25 mouse cellular contexts compared by ENCODE assay signal in the genomic region with DNA sequence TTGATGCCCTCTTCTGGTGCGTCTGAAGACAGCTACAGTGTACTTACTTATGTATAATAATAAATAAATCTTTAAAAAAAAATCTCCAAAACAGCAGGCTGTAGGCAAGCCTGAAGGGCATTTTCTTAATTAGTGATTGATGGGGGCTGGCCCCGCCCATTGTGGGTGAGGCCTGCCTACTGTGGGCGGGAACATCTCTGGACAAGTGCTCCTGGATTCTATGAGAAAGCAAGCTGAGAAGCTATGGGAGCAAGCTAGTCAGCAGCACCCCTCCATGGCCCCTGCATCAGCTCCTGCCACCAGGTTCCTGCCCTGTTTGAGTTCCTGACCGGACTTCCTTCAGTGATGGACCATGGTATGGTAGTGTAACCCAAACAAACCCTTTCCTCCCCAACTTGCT. TPM values are rescaled to one million over a fixed set of nuclear protein-coding genes. Genes with fewer than 3 reads are reported as not detected.
DNase-seq lines count a peak whose midpoint lies in the region; ATAC-seq lines count a peak whose summit lies in the region.
"Had no signal": no experiment of that assay in that cellular context is flagged by ENCODE, and none has a peak within 500 bp of the region (broad histone marks: within the 10 kb centered on the region; RNA-seq: fewer than 3 reads in every experiment).

No protein-coding gene starts in this region.

- H3K27ac ChIP-seq in midbrain, embryonic 10.5 days (replicated peaks), result peak overlapping the region; percentile 74; the same call in 1 of the 2 replicates
- H3K27ac ChIP-seq in midbrain, embryonic 15.5 days, result no peak overlapping the region
- no peak overlapping the region for H3K27ac ChIP-seq in forebrain, embryonic 13.5 days

- no peak for ATAC-seq in midbrain, embryonic 15.5 days (replicated peaks)
- ATAC-seq in forebrain, embryonic 13.5 days, result no peak
- ATAC-seq: activated CD4-positive, CD25-positive, alpha-beta regulatory T cell, adult 4 months; CD4-positive, CD25-positive, alpha-beta regulatory T cell, adult 4 months; Patski had no signal

- H3K4me2 ChIP-seq in midbrain, embryonic 15.5 days, result no peak overlapping the region
- H3K4me2 ChIP-seq in forebrain, embryonic 13.5 days, result no peak overlapping the region

- H3K4me1 ChIP-seq in midbrain, embryonic 10.5 days, result peaks cover 31% of the 10 kb centered on the region
- H3K4me1 ChIP-seq in midbrain, embryonic 15.5 days, result no peaks in the 10 kb centered on the region
- peaks cover 9% of the 10 kb centered on the region; the same call in 1 of the 2 replicates for H3K4me1 ChIP-seq in forebrain, embryonic 13.5 days

- H3K9ac ChIP-seq in midbrain, embryonic 15.5 days, result no peak overlapping the region
- no peak overlapping the region for H3K9ac ChIP-seq in forebrain, embryonic 13.5 days

- H3K36me3 ChIP-seq in midbrain, embryonic 10.5 days, result no peaks in the 10 kb centered on the region
- H3K36me3 ChIP-seq in midbrain, embryonic 15.5 days (replicated peaks), result no peaks in the 10 kb centered on the region
- H3K36me3 ChIP-seq in forebrain, embryonic 13.5 days (ENCODE audit: poor library complexity, severe bottlenecking), result no peaks in the 10 kb centered on the region

- 89% methylated on average over 4 of the region's 4 CpGs for WGBS in midbrain, embryonic 10.5 days
- 91% methylated on average over 4 of the region's 4 CpGs for WGBS in midbrain, embryonic 15.5 days
- WGBS in forebrain, embryonic 13.5 days, result 92% methylated on average over 4 of the region's 4 CpGs

- no peak for DNase-seq in midbrain, embryonic 10.5 days (ENCODE audit: low spot score)
- DNase-seq in ES-CJ7 (ENCODE audit: low read depth, low spot score) (peak; percentile 56), R1 (ENCODE audit: low read depth, low spot score) (peak; percentile 73), ZHBTc4 (ENCODE audit: low read depth, low spot score) (peak; percentile 78)
- DNase-seq in left cerebral cortex, postnatal 14 days (ENCODE audit: low spot score in 2 of 2), result no peak
- DNase-seq in spleen, adult 12 weeks (ENCODE audit: low spot score), result no peak
- DNase-seq: adrenal gland, adult 2 months; adrenal gland, adult 8-10 months; adrenal gland, postnatal 10 days; adrenal gland, postnatal 14 days; adrenal gland, postnatal 25 days; adrenal gland, postnatal 36 days; B cell, adult 2 months; cerebellum, adult 11 months; cerebellum, adult 11-12 months; cerebellum, adult 18-20 months; cerebellum, adult 2 months; cerebellum, adult 8-10 months had no signal

- H3K27me3 ChIP-seq in midbrain, embryonic 10.5 days (ENCODE audit: low read depth, poor library complexity, severe bottlenecking), result no peaks in the 10 kb centered on the region
- no peaks in the 10 kb centered on the region for H3K27me3 ChIP-seq in midbrain, embryonic 15.5 days (replicated peaks)
- H3K27me3 ChIP-seq in forebrain, embryonic 13.5 days, result no peaks in the 10 kb centered on the region
- H3K27me3 ChIP-seq: CH12.LX, Patski had no signal

- H3K4me3 ChIP-seq in midbrain, embryonic 10.5 days, result no peak overlapping the region
- H3K4me3 ChIP-seq in midbrain, embryonic 15.5 days, result no peak overlapping the region
- no peak overlapping the region for H3K4me3 ChIP-seq in forebrain, embryonic 13.5 days

- no peaks in the 10 kb centered on the region for H3K9me3 ChIP-seq in midbrain, embryonic 10.5 days (replicated peaks)
- no peaks in the 10 kb centered on the region for H3K9me3 ChIP-seq in midbrain, embryonic 15.5 days
- no peaks in the 10 kb centered on the region for H3K9me3 ChIP-seq in forebrain, embryonic 13.5 days (replicated peaks)
- H3K9me3 ChIP-seq: G1E had no signal

- intact Hi-C loops in left cerebral cortex, postnatal 14 days (cut with DNase I), result no loop called here

RNA-seq across cellular contexts. Expression of a gene that starts 16.0 kb away (rescaled TPM):
- polyA plus RNA-seq in midbrain, embryonic 10.5 days (2016; fragmentation: Nextera tagmentation; extraction: Ambion mirVana), result 861 and 874 TPM in 2 replicates
- 1,062 and 1,092 TPM in 2 replicates for polyA plus RNA-seq in midbrain, embryonic 15.5 days (2015; fragmentation: Nextera tagmentation; extraction: Ambion mirVana)
- 965 and 999 TPM in 2 replicates for polyA plus RNA-seq in forebrain, embryonic 13.5 days (2015; fragmentation: Nextera tagmentation; extraction: Ambion mirVana)
- total RNA-seq in left cerebral cortex, postnatal 14 days (2021), result 100 to 1,000 TPM; 838 to 857 TPM

RNA-seq across cellular contexts. Expression of a gene that starts 23.8 kb away (rescaled TPM):
- 56.4 and 60.8 TPM in 2 replicates for polyA plus RNA-seq in midbrain, embryonic 10.5 days (2016; fragmentation: Nextera tagmentation; extraction: Ambion mirVana)
- polyA plus RNA-seq in midbrain, embryonic 15.5 days (2015; fragmentation: Nextera tagmentation; extraction: Ambion mirVana), result 49.3 and 49.6 TPM in 2 replicates
- 58.6 and 64.3 TPM in 2 replicates for polyA plus RNA-seq in forebrain, embryonic 13.5 days (2015; fragmentation: Nextera tagmentation; extraction: Ambion mirVana)
- 10 to 100 TPM; 28.2 to 32.4 TPM for total RNA-seq in left cerebral cortex, postnatal 14 days (2021)

RNA-seq across cellular contexts. Expression of a gene that starts 23.8 kb away (rescaled TPM):
- 36.9 and 41.3 TPM in 2 replicates for polyA plus RNA-seq in midbrain, embryonic 10.5 days (2016; fragmentation: Nextera tagmentation; extraction: Ambion mirVana)
- 35.6 and 39.4 TPM in 2 replicates for polyA plus RNA-seq in midbrain, embryonic 15.5 days (2015; fragmentation: Nextera tagmentation; extraction: Ambion mirVana)
- polyA plus RNA-seq in forebrain, embryonic 13.5 days (2015; fragmentation: Nextera tagmentation; extraction: Ambion mirVana), result 31.8 and 34.1 TPM in 2 replicates
- total RNA-seq in left cerebral cortex, postnatal 14 days (2021), result 10 to 100 TPM; 22.4 to 23.3 TPM

RNA-seq across cellular contexts. Expression of a gene that starts 37.8 kb away (rescaled TPM):
- polyA plus RNA-seq in midbrain, embryonic 10.5 days (2016; fragmentation: Nextera tagmentation; extraction: Ambion mirVana), result 396 and 421 TPM in 2 replicates
- polyA plus RNA-seq in midbrain, embryonic 15.5 days (2015; fragmentation: Nextera tagmentation; extraction: Ambion mirVana), result 142 and 146 TPM in 2 replicates
- 255 and 263 TPM in 2 replicates for polyA plus RNA-seq in forebrain, embryonic 13.5 days (2015; fragmentation: Nextera tagmentation; extraction: Ambion mirVana)
- 10 to 100 TPM; 73.4 to 75.5 TPM for total RNA-seq in left cerebral cortex, postnatal 14 days (2021)

Comparison
In these comparisons a context has a peak if more than half of its experiments do, and no peak if none do; other contexts are left out.
1. DNase-seq: peak in ES-CJ7 (single experiment), R1 (single experiment) and ZHBTc4 (single experiment); none in midbrain, embryonic 10.5 days (single experiment), left cerebral cortex, postnatal 14 days (0 of 2) and spleen, adult 12 weeks (single experiment).